Mouse (Mus musculus) lung, postnatal 14 days (tissue): ENCODE data around the gene Lpcat2.

Source experiments
- DNase-seq: peaks from one replicate; pipeline ENCODE4 v3.0.0; 2021

Gene Lpcat2

DNA sequence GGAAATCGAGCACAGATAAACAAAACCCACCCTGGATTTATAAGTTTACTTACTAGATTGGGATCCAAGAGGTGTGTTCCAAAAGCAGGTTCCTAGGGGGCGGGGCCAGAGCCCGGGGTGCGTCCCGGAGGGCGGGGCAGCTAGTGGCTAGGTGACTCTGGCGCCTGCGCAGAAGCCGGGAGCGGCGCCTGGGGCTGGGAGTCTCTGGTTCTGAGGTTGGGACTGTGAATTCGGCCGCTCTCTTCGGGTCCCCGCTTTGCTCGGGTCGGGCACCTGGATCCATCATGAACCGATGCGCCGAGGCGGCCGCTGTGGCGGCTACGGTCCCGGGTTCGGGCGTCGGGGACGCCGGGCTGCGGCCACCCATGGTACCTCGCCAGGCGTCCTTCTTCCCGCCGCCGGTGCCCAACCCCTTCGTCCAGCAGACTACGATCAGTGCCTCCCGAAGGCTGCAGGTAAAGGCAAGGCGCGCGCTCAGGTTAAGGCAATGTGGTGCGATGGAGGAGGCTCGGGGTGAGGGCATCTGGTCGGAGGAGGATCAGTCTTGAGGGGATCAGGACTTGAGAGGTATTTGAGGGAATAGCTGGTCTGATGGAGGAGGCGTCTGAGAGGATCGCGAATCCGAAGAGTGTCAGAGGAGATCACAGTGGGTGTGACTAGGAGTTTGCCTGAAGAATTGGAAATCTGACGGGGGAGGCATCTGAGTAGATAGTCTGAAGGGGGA is at the start of gene Lpcat2:
Lpcat2 (plus strand) TSS at position 169 of the 724 bp plus-strand sequence.
- DNase-seq = peak; percentile 79

DNA sequence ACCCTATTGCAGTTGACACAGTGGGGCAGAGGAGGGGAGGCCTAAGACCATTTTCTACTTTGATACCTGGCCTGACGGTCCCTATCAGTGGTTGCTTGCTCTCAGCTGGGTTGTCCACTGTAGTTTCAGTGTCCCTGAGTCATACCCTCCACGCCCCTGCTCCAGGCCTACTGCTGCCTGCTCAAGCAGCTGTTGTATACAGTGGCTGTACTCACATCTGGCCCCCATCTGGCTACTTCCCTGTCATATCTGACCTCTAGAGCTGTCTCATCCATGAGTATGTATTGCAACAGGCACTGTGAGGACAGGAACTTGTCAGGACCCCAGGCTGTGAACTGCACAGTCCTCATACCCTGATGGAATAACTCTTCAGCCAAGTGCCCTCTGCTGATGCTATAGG is 42.4 kb upstream of the Lpcat2 start:
- DNase-seq = no peak

DNA sequence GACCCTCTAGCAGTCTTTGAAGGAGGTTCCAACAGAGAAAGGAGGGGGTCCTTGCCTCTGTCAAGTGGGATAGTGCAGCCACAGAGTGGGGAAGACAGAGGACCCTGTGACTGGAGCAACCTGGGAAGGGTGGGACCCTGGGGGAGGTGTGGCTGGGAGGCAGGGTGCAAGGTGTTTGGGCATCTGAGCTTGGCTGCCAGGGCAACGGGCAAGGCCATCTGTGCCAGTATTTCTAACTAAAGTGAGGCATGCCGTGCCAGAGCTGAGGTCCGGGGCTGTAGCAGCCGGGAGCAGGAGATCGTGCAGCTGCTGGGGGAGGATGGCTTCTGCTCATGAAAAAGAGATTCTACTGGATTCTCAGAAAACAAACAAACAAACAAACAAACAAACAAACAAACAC is 39.5 kb upstream of the Lpcat2 start:
- DNase-seq = no peak

DNA sequence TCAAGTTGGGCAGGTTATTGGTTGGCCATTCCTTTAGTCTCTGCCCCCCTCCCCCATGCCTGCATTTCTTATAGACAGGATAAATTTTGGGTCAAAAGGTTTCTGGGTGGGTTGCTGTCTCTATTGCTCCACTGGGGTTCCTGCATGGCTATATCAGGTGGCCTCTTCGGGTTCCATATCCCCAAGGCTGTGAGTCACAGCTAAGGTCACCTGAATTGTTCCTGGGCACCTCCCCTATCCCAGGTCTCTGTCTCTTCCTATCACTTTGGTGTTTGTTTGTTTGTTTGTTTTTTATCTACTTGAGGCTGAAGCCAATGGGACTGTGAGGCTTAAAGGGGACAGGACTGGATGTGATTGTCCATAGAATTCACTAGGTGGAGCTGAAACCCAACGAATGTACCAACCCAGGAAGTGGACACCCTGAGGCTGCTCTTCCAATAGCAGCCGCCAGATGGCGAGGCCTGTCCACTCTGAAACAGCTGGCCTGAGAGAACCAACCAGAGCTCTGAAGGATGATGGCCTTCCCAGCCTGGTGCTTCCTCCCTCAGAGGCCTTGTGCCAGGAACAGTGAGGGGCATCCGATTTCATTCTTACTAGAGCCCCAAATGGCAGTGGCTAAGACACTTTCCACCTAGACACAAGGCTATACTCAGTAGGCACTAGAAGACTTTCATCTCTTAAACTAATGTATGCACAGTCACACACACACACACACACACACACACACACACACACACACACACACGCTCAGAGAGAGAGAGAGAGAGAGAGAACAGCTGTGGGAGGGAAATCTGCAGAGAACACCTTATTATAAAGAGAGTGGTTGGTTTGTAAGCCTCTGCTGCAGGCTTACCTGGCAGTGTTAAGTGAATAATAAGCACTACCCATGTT is 37.0 kb upstream of the Lpcat2 start:
- peak; percentile 92 for DNase-seq

DNA sequence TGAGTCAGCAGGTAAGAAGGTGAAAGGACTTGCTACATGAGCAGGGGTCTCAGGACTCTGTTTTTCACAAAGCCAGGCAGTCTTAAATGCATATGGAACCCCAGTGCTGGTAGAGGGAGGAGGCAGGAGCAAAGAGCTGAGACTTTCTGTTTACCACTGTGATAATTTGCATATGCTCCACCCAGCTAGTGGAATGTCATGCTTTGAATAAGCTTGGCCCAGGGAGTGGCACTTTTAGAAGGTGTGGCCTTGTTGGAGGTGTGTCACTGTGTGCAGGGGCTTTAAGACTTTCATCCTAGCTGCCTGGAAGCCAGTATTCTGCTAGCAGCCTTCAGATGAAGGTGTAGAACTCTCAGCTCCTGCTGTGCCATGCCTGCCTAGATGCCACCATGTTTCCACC is 34.0 kb upstream of the Lpcat2 start:
- no peak for DNase-seq

DNA sequence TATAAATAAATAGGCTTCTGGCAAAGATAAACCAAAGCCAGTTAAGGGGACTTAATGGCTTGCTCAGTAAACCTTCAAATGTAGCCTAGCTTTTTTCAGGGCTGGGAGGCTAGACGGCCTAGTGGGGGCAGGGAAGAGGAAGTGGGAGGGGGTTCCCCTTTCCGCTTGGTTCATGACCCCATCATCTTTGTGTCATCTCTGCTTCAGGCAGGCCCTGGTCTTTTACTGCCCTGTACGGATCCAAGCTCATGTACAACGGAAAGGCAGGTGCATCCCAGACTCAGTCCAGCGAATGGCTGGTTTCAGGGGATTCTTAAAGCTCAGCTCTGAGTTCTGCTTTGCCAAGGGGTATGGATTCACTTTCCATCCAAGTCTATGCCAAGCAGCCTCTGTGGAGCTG is 32.8 kb upstream of the Lpcat2 start:
- no peak for DNase-seq

DNA sequence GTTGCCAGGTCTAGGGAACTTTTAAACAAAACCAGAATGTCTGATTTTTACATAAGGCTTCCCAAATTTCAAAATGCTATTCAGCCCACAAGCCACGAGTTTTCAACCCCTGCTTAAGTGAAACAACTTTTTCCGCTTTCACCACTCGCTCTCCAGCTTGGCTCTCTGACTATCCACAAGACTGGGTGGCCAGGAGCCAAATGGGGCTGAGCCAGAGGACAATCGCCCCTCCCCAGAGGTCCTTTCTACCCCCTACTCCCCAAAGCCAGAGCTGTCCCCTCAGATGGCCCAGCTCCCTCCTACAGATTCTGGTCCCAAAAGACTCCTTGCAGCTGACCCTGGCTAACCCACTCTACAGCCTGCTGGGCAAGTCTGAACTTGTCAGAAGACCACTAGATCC is 29.1 kb upstream of the Lpcat2 start:
- peak; percentile 45 for DNase-seq

DNA sequence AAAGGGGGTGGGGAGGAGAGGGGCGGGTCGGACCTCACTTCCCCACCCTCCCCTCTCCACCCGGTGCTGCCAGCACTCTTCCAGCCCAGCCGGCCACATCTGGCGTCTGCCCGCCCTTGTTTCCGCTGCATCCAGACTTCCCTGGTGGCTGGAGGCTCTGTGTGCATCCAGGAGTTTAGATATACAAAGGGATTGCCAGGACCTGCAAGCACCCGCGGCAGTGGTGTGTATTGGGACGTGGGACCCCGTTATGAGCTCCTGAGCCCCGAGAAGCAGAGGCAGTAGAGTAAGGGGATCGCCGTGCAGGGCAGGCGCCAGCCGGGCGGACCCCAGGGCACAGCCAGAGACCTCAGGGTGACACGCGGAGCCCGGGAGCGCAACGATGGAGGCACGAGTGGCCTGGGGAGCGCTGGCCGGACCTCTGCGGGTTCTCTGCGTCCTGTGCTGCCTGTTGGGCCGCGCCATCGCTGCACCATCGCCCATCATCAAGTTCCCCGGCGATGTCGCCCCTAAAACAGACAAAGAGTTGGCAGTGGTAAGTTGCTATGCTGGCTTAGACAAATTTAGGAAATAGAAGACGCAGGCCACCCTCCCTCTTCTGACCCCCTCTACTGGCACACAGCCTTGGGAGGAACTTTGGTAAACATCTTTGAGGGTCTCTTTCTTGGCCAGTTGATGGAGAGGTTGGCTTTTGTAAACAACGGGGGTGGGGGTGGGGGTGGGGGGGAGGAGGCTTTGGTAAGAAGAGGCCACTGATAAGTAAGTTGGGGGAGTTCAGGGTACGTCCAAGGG is 27.7 kb upstream of the Lpcat2 start, which contains the start of gene Mmp2:
Mmp2 (plus strand) TSS at position 49 of the 792 bp plus-strand sequence.
- DNase-seq = peak; percentile 61

DNA sequence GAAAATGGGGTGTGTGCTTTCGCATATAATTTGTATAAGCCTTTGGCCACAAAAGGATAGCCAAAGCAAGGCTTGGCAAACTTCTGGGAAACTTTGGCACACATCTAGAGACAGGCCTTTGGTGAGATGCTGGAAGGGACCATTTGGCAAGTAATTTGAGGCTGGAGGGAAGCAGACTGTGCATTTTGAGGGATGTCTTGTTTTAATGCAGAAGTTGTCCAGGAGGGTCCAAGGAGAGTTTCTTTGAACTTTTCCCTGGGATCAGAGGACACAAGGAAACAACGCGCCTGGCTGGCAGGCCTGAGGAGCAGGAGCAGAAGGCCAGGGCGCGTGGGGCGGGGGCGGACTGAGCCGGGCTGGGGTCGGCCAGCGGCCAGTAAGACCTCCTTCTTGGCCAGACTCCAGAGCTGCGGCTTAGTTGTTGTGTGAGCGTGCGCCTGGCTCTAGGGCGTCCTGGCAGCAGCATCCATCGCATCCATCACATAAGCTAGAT is 26.8 kb upstream of the Lpcat2 start:
- peak; percentile 65 for DNase-seq

DNA sequence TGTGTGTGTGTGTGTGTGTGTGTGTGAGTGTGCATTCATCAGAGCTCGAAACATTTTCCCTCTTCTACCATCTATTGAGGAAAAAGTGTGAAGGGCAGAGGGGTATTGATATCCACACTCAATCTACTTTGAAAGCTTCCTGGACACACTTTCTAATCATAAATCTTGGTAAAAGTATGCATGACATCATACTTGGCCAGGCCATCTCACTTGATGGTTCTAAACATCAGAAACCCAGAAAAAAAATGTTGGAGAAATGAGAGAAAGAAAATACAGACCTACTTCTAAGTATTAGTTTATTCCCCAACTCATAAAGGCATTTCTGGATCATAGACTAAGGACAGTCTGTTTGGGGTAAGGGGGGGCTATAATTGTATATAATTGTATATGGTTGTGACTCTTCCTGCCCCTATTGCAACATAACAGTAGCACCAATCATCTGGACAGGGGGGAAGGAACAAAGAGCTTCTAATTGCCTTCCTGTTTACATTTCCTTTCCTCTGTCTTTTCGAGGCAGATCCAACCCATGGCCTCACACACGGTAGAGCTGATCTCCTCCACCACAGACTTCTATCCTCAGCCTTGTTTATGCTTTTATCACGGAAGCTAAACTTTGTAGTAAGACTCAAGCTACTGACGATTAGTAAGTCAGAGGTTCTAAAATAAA is 20.9 kb upstream of the Lpcat2 start:
- no peak for DNase-seq

DNA sequence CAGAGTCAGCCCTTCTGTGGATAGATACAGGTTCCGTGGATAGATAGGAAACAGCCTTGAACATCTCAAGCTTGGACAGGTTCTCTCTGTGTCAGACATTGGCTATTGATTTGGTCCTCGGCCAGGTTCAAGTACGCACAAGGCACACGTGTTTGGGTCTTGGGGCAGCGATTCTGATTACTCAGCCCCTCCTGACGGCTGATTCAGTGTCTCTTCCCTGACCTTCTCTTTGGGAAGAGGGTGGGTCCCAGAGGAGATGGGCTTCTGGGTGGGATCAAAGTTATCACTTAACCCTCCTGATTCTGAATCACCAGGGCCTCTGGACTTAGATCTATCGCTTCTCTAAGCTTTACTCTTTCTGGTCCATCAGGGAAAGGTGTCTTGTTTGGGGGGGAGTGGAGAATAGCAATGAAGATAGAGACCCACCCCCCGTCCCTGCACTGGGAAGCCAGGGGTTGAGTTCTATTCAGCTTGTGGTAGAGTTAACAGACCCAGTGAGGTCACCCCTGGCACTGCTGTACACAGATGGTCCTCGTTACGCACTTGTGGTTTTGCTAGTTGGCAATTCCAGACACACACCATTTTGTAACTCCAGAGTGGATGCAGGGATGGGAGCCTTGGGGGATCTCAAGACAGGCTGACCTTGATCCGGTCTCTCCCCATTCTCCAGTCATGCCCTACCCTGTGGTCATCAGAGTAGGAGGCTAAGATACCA is 20.2 kb upstream of the Lpcat2 start:
- no peak for DNase-seq

DNA sequence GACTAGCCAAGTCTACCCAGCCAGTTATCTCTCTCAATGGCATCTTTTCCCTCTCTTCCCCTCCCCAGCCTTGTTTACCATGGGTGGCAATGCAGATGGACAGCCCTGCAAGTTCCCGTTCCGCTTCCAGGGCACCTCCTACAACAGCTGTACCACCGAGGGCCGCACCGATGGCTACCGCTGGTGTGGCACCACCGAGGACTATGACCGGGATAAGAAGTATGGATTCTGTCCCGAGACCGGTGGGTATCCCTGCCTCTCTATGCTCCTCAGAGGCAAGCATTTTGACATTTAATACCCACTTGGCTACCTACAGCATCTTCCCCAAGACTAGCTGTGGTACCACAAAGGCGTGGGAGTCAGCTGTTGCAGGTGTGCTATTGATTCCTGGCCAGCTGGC is 19.2 kb upstream of the Lpcat2 start:
- DNase-seq = no peak

DNA sequence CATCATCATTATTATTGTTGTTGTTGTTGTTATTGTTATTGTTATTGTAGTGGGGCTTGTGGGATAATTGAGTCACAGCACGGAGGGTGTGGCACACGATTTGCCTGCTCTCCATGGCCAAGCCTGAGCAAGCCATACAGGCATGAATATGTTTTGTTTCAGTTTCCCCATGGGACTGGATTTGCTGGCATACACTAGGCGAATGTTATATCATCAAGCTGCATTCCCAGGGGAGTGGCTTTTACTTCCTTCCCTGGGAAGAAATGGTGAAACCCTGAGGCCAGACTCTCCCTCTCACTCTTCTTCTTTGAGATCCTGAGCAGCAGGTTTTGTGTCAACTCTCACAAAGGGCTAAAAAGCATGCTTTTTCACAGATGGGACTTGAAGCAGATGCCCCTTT is 16.5 kb upstream of the Lpcat2 start:
- no peak for DNase-seq

DNA sequence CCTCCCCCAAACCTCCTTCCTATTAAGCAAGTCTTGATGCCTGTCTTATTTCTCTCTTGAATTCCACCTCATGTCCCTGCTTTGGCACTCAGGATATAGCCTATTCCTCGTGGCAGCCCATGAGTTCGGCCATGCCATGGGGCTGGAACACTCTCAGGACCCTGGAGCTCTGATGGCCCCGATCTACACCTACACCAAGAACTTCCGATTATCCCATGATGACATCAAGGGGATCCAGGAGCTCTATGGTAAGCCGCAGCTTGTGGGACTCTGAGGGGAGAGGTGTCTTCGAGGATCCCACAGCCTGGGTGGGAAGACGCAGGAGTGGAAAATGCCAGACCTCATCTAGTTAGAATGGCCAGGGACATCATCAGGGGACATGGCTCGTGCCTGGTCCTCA is 16.0 kb upstream of the Lpcat2 start:
- no peak for DNase-seq

DNA sequence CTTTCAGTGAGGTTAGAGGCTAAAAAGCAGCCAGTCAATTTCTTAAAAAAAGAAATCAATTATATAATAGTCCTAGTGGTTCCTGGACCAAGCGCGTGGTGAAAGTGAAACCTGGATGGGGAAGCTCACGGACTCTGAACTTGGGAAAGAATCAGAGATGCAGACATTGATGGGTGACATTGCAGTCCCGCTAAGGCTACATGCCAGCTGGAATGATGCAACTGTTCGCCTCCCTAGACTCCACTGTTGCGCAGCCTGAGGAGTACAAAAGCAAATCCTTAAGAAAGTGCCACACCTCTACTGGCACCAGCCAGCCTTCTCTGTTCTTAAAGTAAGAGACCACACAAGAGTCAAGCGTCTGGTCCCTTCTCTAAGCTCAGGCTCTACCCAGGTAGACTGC is 15.3 kb upstream of the Lpcat2 start:
- DNase-seq = peak; percentile 65

DNA sequence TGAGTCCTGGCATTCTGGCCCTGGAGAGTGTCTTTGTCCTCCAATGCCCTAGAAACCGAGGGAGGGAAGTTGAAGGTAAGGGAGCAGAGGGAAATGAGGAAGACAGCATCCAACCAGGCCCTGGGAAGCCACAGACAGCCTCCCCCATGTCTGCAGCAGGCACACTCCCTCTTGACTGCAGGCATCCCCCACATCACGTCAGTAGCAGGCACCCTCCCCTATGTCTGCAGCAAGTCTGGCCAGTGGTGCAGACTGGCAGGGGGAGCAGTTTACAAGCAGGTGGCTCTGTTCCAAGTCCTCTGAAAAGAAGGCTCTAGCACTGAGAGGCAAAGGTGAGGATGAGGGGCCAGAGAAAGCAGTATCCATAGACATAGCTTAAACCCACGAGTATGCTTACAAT is 8.5 kb upstream of the Lpcat2 start:
- DNase-seq = peak; percentile 42

DNA sequence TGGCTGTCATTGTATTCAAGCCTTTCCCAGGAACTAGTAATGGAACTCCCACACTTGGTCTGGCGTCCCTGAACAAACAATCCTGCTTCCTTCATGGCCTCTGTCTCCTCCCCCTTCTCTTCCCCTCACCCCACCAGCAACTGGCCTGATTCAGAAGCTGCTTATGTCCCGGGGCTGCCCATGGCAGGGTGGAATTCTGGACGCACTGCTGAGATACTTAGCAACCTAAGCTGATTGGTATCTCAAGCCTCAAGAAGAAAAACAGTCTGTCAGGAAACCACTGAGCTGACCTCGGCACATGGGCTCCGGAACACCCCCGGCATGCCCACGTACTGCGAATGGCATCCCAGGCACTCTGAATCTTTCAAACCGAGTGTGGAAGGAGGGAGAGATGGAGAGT is 7.8 kb upstream of the Lpcat2 start:
- peak; percentile 35 for DNase-seq

DNA sequence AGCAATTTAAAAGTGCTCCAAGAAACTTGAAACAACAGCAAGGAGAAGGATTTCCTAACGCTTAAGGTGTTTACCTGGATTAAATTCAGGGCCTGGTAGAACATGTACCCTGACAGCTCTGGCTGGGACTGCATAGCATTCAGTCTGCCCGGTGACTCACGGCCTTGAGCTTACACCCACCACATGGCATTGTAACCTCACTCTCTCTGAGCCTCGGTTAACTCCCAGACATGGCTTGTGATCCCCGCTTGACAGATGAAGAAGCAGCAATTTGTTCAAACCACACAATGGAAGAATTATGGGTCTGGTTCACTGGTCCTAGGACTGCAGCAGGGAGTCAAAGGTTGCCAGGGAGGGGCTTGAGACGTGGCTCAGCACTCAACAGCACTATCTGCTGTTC is 5.9 kb upstream of the Lpcat2 start:
- no peak for DNase-seq

DNA sequence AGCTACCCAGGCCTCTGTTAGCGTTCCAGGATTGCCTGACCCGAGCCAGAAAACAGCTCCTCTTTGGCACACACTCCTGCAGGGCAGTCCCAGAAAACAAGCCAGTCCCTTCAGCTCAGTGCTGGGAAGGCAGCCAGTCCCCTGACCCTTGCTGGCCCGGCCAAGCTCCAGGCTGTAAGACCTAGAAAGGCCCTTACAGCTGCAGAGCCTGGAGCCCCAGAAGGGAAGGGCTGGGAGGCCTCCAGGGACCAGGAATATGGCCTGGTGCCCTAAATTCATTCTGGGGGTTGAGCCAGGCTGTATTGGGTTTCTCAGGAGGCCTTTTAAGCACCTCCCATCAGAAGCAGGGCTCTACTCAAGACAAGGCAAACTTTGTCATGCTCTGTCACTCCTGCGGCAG is 4.9 kb upstream of the Lpcat2 start:
- DNase-seq = peak; percentile 84

DNA sequence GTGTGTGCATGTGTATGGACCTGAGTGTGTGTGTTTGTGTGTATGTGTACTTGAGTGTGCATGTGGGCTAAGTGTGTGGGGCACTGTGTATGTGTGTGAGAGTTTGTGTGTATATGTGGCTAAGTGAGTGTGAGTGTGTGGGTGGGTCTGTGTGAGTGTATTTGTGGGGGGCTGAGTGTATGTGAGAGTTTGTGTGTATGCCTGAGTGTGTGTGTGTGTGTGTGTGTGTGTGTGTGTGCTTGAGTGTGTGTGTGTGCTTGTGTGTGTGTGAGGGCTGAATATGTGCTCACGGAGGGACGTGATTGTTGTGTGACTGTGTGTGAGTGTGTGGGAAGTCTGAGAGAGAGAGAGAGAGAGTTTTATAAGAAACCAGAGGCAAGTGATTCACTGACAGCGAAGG is 3.8 kb upstream of the Lpcat2 start:
- DNase-seq = no peak

DNA sequence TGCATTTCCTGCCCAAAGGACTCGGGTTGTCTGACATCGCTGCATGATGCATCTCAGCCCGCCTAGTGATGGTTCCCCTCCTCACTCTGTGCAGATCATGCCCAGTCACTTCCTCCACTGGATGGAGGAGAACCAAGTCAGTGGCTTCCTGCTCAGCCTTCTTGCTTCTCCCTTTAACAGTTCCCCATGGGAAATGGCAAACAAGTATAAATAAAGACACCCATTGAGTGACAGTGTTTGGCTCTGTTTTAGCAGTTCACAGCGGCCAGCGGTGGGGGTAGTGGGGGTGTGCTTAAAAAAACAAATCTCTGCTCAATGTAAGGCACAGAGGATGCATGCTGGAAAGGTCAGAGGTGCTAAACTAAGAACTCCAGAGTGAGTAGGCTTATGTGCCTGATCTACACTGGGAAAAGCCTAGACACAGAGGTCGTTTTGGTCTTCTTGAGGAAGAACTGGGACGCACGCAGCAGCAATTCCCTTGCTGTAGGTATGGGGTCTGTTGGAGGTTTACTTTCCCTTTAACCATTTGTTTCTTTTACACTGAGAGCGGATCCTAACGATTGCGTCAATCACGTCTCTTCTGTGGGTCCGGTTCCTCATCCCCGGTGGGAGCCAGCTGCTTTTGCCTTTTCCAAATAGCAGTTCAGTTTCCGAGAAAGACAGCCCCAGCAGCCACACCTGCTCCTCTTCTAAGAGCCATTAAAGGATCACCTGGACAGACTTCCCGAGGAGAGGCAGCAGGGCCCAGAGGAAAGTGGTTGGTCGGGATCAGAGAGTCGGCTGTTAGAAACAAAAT is 1.8 kb upstream of the Lpcat2 start:
- no peak for DNase-seq
